Mouse (Mus musculus) frontal cortex, postnatal 36 days (tissue): ENCODE data around the gene Ift140.
"Not testable (repeated sequence)": the region's sequence is repeated elsewhere in the genome, so short reads cannot be mapped to it uniquely, and the experiment has no call there.

Experiments used
- DNase-seq, 2 experiments: peaks; one replicate each; pipeline ENCODE4 v3.0.0; 2022; ENCODE audit warnings: low spot score in 2 of 2

Ift140 gene

DNA sequence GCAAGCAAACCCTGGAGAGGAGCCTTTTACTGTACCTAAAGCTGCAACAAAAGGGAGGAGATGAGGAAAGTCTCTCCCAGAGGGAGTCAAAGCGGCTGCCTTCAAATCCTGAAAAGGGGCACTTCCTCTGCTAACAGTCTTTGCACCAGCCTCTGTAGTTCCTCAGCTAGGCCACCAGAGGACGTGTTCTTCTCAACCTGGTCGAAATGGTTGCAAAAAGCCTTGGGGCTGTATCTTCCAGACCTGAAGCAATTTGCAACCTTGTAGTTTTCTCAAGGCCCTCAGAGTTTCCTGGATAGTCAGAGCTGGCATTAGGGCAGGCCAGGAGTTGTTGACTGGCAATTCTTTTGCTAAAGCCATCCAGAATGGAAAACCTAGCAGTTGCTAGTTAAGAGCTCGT, 101.4 kb downstream of the Ift140 start:
- no peak for DNase-seq

DNA sequence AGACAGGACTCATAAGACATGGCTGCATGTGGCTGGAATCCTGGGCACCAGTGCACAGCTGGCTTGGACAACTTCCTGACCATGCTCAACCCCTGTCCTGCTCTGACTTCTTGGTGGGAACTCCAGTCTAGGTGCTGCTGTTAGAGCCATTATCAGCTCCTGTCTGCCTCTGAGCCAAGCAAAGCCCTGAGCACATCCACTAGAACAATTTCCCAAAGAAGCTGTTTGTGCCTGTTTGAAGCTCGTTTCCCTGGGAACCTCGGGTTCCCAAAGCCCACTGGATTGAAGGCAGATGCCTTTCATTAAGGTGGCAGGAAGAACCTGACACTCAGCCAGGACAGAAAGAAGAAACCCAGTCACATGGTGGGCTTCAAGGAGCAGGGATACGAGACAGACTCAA, 104.5 kb downstream of the Ift140 start, which contains the start of gene Ptx4:
Gene Ptx4, plus strand, starts transcription at position 355 of the 400 bp plus-strand sequence.
- DNase-seq = no peak

DNA sequence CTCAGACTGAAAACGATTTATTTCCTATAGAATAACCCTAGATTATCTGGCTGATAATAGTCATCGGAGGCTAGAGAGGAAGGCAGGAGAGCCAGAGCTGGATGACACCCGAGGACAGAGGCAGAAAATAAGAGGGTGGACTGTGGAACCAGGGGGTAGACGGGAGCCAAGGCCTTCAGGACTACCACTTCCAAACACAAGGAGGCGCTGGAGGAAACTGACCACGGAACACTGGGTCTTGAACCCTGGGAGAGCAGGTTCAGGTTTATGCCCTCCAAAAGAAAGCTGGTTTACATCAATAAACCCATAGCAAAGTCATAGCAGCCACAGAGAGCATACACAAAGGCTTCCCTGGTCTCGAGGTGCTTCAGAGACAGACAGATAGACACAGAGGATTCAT, 108.1 kb downstream of the Ift140 start:
- DNase-seq = no peak

DNA sequence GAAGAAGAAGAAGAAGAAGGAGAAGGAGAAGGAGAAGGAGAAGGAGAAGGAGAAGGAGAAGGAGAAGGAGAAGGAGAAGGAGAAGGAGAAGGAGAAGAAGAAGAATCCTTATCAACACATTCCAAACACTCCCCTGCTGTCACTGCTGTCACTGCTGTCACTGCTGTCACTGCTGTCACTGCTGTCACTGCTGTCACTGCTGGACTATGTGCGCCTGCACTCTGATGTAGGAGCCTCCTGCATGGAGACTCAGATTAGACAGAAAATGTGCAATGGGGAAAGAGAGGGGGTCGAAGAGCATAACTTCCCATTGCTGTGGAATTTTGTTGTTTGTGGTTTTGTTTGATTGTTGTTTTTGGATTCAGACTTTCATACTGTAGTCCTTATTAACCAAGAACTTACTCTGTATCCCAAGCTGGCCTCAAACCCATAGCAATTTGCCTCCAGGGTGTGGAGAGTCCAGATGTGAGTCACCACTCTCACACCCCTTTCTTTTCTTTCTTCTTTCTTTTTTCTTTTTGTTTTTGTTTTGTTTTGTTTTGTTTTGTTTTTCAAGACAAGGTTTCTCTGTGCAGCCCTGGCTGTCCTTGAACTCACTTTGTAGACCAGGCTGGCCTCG, 109.7 kb downstream of the Ift140 start:
- not testable (repeated sequence) for DNase-seq

DNA sequence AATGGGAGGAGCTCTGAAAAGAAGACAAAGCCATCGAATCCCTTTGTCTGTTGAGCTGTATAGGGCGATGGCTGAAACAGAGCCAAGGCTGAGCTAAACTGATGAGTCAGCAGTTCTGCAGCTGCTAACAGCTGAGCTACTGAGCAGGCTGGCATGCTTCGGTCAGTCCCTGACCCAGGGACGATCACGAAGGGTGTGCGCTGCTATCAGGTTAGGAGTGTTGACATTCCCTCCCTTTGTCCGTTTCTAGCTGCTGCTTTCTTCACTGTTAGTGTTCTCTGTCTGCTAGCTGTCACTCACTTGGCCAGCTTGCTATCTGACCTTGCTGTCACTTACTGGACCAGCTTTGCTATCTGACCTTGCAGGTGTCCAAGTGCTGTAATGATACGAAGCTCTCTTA, 111.2 kb downstream of the Ift140 start:
- DNase-seq = no peak

DNA sequence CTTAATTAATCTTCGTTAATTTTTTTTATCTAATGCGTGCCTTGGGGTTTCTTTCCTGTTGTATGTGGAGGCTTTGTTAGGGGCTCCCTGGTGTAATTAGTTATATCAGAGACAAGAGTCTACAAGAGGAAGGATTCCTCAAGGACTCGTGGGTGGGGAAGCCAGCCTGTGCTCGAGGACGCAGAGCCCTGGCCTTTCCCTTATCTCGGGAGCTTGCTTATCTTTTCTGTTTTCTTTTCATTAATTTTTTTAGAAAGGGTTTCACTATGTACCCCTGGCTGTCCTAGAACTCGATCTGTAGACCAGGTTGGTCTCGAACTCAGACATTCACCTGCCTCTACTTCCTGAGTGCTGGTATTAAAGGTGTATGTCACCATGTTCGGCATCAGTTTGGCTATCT, 111.8 kb downstream of the Ift140 start:
- no peak for DNase-seq

DNA sequence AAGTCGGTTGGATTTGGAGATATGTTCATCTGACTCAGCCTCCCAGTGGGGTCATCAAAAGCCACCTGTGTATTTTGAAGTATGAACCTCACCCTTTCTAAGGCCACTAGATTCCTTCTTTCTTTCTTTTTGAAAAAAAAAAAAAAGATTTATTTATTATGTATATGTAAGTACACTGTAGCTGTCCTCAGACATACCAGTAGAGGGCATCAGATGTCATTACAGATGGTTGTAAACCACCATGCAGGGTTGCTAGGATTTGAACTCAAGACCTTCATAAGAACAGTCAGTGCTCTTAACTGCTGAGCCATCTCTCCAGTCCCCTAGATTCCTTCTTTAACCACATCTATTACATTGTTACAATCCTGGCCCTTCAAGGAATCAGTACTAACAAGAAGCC, 114.2 kb downstream of the Ift140 start:
- DNase-seq = no peak

DNA sequence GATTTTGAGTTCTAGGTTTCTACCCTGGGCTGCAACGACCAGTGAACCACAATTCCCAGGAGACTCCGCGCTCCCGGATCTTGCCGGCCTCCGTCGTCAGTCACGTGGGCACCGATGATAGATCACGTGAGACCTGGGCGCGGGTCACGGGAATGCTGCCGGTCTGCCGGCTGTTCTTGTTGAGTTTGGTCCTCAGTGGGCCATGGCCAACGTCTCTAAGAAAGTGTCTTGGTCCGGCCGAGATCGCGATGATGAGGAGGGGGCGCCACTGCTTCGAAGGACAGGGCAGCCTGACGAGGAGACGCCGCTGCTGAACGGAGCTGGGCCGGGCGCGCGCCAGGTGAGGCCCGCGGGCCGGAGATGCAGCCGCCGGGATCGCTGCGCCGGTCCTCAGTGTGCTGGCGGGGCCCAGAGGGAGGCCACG, 117.4 kb downstream of the Ift140 start, which contains the start of gene Clcn7:
Gene Clcn7, plus strand, starts transcription at position 117 of the 424 bp plus-strand sequence.
- DNase-seq = peak; percentile 96 to 98

DNA sequence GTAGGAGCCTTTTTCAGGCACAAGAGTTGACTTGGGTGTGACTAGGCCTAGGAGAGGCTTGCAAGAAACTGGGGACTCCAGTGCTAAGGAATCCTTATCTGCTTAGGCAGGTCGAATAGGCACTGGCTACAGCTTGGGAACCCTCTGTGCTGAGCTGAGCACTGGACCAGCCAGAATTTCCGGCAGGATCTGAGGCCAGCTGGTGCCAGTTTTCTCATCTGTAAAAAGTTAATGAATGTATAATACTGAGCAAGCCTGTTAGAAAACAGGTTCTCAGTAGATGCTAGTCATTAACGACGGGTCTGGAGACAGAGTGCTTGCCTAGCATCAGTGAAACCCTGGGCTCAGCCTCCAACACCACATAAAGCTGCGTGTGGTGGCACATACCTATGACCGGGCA, 119.7 kb downstream of the Ift140 start:
- no peak for DNase-seq

DNA sequence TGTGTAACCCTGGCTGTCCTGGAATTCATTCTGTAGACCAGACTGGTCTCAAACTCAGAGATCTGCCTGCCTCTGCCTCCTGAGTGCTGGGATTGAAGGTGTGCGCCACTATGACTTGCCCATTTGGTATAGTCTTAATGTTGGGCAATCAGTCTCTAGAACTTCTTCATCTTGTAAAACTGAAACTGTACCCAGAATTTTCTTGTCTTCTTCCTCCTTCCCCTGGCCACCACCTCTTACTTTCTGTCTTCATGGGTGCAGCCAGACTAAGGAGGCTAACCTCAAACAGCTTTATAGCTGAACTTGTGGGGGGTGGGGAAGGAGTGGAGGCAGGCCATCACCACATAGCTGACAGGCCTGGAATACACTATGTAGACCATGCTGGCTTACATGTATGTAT, 122.9 kb downstream of the Ift140 start:
- DNase-seq = no peak

DNA sequence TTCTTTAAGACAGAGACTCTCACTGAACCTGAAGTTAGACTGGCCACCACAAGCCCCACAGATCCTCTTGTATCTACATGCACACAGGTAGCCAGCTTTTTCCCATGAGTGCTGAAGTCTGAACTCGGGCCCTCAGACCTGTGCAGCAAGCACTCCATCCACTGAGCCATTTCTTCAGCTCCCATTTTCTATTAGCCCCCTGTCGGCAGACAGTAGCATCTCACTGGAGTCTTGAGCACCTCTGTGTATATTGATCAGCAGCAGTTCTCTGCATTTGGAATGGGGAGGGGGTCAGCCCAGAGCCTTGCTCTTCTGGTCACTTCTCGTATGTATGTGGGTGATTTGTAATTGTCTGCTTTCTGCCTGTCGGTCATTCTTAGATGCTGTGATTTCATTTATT, 124.1 kb downstream of the Ift140 start:
- DNase-seq = no peak
